Mouse (Mus musculus) intestine, postnatal 0 days (tissue): ENCODE measurements at regions not wholly inside any gene's neighbourhood (a gene's known extent, or its start where the extent isn't known, plus 50 kb on each side); places are given as distances from the start of the nearest gene placed in this dataset.

ENCODE experiments used
- ATAC-seq: fragments of 200-750 bp; cut with Nextera tagmentation; 2 replicates; pipeline ENCODE4 v1.8.0; 2017; ENCODE audit warnings: mild to moderate bottlenecking, moderate TSS enrichment, moderate library complexity
- H3K27ac ChIP-seq: fragments of 300-500 bp; sonication (generic); 2 replicates; pipeline ENCODE4 v1.5.1; 2014; ENCODE audit warnings: mild to moderate bottlenecking, low read depth, low read length, moderate library complexity
- H3K27me3 ChIP-seq: fragments of 300-500 bp; sonication (generic); replicated peaks from 2 replicates; pipeline ENCODE4 v1.6.1; 2014; ENCODE audit warnings: low read length, mixed read lengths; ENCODE audit not compliant: control insufficient read depth, insufficient read depth
- H3K36me3 ChIP-seq: fragments of 300-500 bp; sonication (generic); 2 replicates; pipeline ENCODE4 v1.6.1; 2014; ENCODE audit warnings: mild to moderate bottlenecking, moderate library complexity; ENCODE audit not compliant: control insufficient read depth, insufficient read depth
- H3K4me1 ChIP-seq: fragments of 300-500 bp; sonication (generic); replicated peaks from 2 replicates; pipeline ENCODE4 v1.6.1; 2014; ENCODE audit warnings: antibody characterized with exemption, low read length, mixed read lengths; ENCODE audit not compliant: control insufficient read depth, insufficient read depth
- H3K4me2 ChIP-seq: fragments of 300-500 bp; sonication (generic); replicated peaks from 2 replicates; pipeline ENCODE4 v1.6.1; 2014; ENCODE audit warnings: low read depth, mild to moderate bottlenecking, moderate library complexity
- H3K4me3 ChIP-seq: fragments of 300-500 bp; sonication (generic); 2 replicates; pipeline ENCODE4 v1.5.1; 2014; ENCODE audit warnings: low read depth, low read length
- H3K9ac ChIP-seq: fragments of 300-500 bp; sonication (generic); 2 replicates; pipeline ENCODE4 v1.6.1; 2014; ENCODE audit warnings: mild to moderate bottlenecking, low read depth, low read length
- H3K9me3 ChIP-seq: fragments of 300-500 bp; sonication (generic); 2 replicates; pipeline ENCODE4 v1.6.1; 2016; ENCODE audit warnings: mixed run types; ENCODE audit not compliant: control insufficient read depth
- CTCF ChIP-seq: sonication (generic); IDR thresholded peaks from 2 replicates; pipeline ENCODE4 v1.5.1; 2016; ENCODE audit warnings: low read depth, mild to moderate bottlenecking, control low read depth, antibody characterized with exemption, moderate library complexity
- WGBS: fragments of 180-500 bp; shearing (Covaris S2); extraction: QIAGEN DNeasy Blood & Tissue Kit; methylation state at CpG from one replicate; pipeline ENCODE4 v1.1.7; 2014; 5-methylcytosine and 5-hydroxymethylcytosine counted together

DNA sequence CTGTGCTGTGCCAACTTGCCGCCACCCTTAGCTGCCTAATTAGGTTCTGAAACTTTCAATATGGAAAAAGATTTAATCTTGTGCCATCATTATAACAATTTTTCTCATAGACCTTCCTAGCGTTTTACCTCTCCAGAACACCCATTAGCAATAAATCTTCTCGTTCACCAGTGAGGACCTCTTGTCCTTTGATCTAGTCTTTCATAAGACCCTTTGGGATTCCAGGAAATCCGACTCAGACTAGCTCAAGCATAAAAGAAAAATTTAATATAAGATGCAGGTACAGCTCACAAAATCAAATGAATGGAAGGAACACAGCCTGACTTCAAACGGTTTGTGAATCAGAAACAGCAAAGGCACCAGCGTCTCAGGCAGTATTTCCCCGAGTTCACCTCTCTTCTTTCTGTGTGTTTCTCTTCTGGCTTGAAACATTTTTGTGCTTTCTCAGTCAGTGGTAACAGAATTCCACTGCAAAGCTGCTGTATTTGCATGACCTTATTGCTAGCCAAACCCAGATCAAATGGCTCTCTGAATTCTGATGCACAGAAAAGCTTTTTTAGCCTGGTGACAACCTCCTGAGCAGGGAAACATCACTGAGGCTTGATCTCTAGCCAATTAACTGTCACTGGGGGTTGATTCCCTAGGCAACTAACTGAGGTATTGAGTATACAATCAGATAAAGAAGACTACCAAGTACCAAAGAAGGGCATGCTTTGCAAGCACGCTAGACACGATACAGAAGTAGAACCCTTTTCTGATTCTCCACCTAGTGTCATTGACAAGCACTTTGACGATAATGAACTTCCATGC lies 539.8 kb downstream of the Cenpc1 start:
- Histone ChIP-seq H3K9ac (no peak overlapping the region), H3K4me2 (no peak overlapping the region), H3K4me1 (no peaks in the 10 kb centered on the region), H3K9me3 (no peaks in the 10 kb centered on the region), H3K27me3 (no peaks in the 10 kb centered on the region), H3K4me3 (no peak overlapping the region), H3K36me3 (no peaks in the 10 kb centered on the region), H3K27ac (no peak overlapping the region)
- no peak for TF ChIP-seq CTCF
- 82% methylated on average over 10 of the region's 10 CpGs for WGBS
- ATAC-seq, result no peak

DNA sequence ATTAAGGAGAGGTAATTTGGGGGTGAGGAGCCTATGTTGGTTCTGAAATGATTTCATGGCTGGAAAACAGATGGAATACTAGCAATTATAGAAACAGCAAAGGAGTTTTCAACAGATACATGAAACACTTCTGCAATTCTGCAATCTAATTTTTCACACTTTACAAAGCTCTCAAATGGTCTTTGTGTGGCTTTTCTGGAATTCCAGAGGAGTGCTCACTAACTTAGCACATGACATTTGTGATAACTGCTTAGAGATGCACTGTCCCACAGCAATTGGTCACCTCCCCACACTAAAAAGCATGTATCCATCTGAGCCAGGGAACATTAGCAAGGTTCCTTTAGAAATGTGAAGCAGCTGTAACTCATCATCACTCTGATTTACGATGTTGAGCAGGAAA lies 560.1 kb downstream of the Cenpc1 start:
- WGBS, result 56% methylated on average over 1 of the region's 1 CpGs
- TF ChIP-seq CTCF, result no peak

DNA sequence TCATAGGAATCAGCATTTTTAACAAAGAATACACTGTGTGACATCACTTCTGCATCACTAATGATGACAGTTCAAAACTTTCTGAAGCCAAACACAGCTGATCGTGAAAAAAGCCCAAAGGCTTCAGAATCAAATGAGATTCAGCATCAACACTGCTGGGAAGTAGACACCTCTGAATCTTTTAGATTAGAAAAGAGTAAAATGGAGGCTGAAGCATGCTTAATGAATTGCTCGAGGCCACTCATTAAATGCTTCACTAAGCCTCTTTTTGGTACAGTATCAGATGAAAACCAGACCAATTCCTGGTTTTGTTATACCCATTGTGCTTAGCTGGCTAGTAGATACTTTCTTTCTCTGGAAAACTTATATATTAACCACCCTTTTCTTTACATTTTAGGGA lies 568.1 kb downstream of the Cenpc1 start:
- Histone ChIP-seq H3K36me3 (no peaks in the 10 kb centered on the region), H3K4me1 (no peaks in the 10 kb centered on the region), H3K27me3 (no peaks in the 10 kb centered on the region), H3K9ac (no peak overlapping the region), H3K4me3 (no peak overlapping the region), H3K4me2 (no peak overlapping the region), H3K9me3 (no peaks in the 10 kb centered on the region), H3K27ac (no peak overlapping the region)
- ATAC-seq, result no peak
- no peak for TF ChIP-seq CTCF
- 65% methylated on average over 2 of the region's 2 CpGs for WGBS

More for the DNA sequence above, 560.1 kb downstream of the Cenpc1 start:
- no peak for ATAC-seq
- Histone ChIP-seq H3K36me3 (no peaks in the 10 kb centered on the region), H3K9ac (no peak overlapping the region), H3K4me1 (no peaks in the 10 kb centered on the region), H3K9me3 (no peaks in the 10 kb centered on the region), H3K27ac (no peak overlapping the region), H3K4me2 (no peak overlapping the region), H3K4me3 (no peak overlapping the region), H3K27me3 (no peaks in the 10 kb centered on the region)

DNA sequence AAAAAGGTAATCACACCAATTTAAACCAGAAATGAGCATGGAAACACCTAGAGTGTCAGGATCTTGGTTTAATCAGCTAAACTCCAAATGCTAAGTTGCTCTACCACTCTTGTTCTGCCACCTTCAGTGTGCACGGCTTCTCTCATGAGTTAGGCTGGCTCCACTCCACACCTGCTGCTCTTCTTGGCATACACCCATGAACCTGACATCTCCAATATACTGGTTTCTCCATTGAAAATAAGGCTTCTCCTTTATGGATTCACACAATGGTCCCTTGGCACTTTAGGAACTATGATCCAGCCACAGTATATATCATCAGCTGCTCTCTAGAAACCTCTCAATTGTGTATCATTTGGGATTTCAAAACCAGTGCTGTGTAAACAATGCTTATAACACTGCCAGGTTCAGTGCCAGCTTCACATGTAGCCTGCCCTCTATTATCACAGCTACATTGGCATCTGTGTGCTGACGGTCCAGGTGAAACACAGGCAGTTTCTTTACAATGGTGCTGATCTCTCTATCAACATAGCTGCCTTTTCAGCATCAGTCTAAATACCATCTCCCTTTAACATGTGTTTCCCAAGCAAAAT lies 579.6 kb downstream of the Cenpc1 start:
- no peak for ATAC-seq
- no peak for TF ChIP-seq CTCF

DNA sequence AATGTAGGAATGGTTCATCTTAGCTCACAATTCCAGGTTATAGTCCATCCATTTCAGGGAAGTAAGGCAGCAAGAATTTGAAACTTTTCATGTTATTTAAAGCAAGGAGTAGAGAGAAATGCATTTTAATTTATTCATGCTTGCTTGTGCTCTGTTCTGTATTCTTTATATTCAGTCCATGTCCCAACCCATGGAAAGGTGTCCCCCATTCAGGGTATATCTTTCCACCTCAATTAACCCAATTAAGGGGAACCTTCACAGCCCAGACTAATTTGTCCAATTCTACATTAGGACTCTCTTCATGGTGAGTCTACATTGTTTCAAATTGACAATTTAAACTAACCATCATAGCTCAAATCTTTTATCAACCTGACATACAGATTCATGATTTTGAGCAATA lies 580.2 kb downstream of the Cenpc1 start:
- Histone ChIP-seq H3K36me3 (no peaks in the 10 kb centered on the region), H3K4me2 (no peak overlapping the region), H3K4me3 (no peak overlapping the region), H3K9me3 (no peaks in the 10 kb centered on the region), H3K4me1 (no peaks in the 10 kb centered on the region), H3K27me3 (no peaks in the 10 kb centered on the region), H3K9ac (no peak overlapping the region), H3K27ac (no peak overlapping the region)
- no peak for ATAC-seq
- TF ChIP-seq CTCF, result no peak

More for the DNA sequence above, 579.6 kb downstream of the Cenpc1 start:
- H3K36me3 ChIP-seq, result no peaks in the 10 kb centered on the region
- no peak overlapping the region for H3K27ac ChIP-seq
- H3K27me3 ChIP-seq, result no peaks in the 10 kb centered on the region
- no peak overlapping the region for H3K4me2 ChIP-seq
- WGBS, result 86% methylated on average over 2 of the region's 2 CpGs
- no peaks in the 10 kb centered on the region for H3K4me1 ChIP-seq
- no peaks in the 10 kb centered on the region for H3K9me3 ChIP-seq
- no peak overlapping the region for H3K9ac ChIP-seq
- H3K4me3 ChIP-seq, result no peak overlapping the region

DNA sequence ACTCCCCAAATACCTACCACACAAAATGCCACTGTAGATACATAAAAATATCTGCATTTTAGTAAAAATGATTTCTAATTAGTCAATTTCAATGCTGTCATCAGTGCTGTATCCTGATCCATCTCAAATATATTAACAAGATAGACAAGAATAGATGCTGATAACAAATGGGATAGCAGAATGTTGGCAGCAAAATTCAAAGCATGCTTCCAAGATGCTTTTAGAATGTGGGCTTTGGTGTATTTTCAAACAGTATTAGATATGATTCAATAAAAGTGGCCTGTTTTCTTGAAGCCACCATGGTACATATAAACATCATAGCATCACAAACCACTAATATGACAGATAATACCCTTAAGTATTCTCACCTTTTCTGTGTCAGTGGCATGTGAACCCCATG lies 597.6 kb downstream of the Cenpc1 start:
- Histone ChIP-seq H3K27ac (no peak overlapping the region), H3K4me2 (no peak overlapping the region), H3K9ac (no peak overlapping the region), H3K36me3 (no peaks in the 10 kb centered on the region), H3K9me3 (no peaks in the 10 kb centered on the region), H3K4me3 (no peak overlapping the region), H3K4me1 (no peaks in the 10 kb centered on the region), H3K27me3 (no peaks in the 10 kb centered on the region)
- ATAC-seq, result no peak
- no peak for TF ChIP-seq CTCF
